ENCODE assay signal across 9 mouse cellular contexts in the genomic region with DNA sequence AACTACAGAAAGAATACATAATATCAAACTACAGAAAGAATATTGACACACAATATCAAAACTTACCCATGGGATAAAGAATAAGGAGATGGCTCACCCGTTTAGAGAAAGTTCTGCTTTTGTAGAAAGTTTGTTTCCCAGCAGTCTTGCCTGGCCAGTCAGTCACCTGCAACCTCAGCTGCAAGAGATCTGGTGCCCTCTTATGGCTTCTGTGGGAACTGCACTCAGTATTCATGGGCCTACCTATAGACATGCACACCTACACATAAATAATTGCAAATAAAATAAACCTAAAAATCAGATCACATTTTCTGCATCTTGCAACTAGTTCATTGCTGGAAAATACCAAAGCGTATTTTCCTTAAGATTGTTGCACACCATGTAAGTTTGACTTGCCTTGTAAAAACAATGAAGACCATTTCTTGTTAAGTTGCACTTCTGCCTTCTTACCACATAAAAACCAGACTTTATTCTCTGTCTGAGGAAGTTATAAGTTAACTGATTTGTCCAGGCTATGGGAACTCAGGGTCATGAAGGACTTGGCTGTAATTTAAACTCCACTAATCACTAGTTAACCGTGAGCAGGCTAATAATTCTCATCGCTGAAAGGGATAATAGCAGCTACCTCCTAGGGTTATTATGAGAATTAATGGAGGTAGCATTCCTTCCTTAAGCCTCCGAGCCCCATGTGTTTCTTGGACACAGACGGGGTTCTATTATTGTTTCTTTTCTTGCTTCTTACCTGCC.
DNase-seq lines count a peak whose midpoint lies in the region; ATAC-seq and TF ChIP-seq lines count a peak whose summit lies in the region.
"Had no signal": no experiment of that assay in that cellular context is flagged by ENCODE, and none has a peak within 500 bp of the region (broad histone marks: within the 10 kb centered on the region; RNA-seq: fewer than 3 reads in every experiment).

No protein-coding gene starts in this region.

- H3K4me3 ChIP-seq in lung, adult 2 months (replicated peaks; ENCODE audit: extremely low read depth, low read depth, low read length) = no peak overlapping the region
- H3K4me3 ChIP-seq: erythroblast, embryonic 14.5 days had no signal

- peak; percentile 34 to 52 for DNase-seq in heart, postnatal 10 days
- DNase-seq in heart, adult 9 months (ENCODE audit: low spot score in 2 of 2) = no peak
- DNase-seq in B cell, adult 2 months = peak; percentile 68 to 70
- peak; percentile 72 for DNase-seq in R1 (ENCODE audit: low read depth, low spot score)
- peak; percentile 34 for DNase-seq in lung, adult 2 months
- DNase-seq in thymus, postnatal 36 days = peak; percentile 32 to 48
- DNase-seq in Muller cell, postnatal 12 days (ENCODE audit: inconsistent ontology term) = no peak

- ATAC-seq in granulocyte monocyte progenitor cell, adult 5-6 weeks (replicated peaks; ENCODE audit: poor library complexity, severe bottlenecking) = peak; percentile 96

- no peaks in the 10 kb centered on the region; the same call in 1 of the 2 replicates for H3K4me1 ChIP-seq in lung, adult 2 months (ENCODE audit: control insufficient read depth, insufficient read depth, low read length)

- no peak for TF ChIP-seq POLR2A in lung, adult 2 months (IDR thresholded peaks at IDR 0.05; ENCODE audit: borderline replicate concordance, extremely low read depth, low read depth, low read length)

- 83% methylated on average over 6 of the region's 6 CpGs for WGBS in lung, adult 2 months

- peak; percentile 64 for TF ChIP-seq CTCF in lung, adult 2 months (IDR thresholded peaks at IDR 0.05; ENCODE audit: insufficient read depth, low read length)

- intact Hi-C loops in heart, postnatal 10 days (cut with DNase I) = loop anchor here (5.0 kb wide), 2 partner anchors 59 to 106 kb away; no protein-coding TSS in a partner anchor

Comparison
In these comparisons a context has a peak if more than half of its experiments do, and no peak if none do; other contexts are left out.
1. DNase-seq: peak in heart, postnatal 10 days (2 of 2), B cell, adult 2 months (2 of 2), R1 (single experiment), lung, adult 2 months (single experiment) and thymus, postnatal 36 days (2 of 2); none in heart, adult 9 months (0 of 2) and Muller cell, postnatal 12 days (single experiment).